Mouse (Mus musculus) granulocyte monocyte progenitor cell, adult 5-6 weeks (primary cell): ENCODE data around the gene A630023A22Rik. TPM values are rescaled to one million over a fixed set of nuclear protein-coding genes. Genes with fewer than 3 reads are reported as not detected.

Experiments used
- ATAC-seq: replicated peaks from 2 replicates; pipeline ENCODE4 v1.8.0; 2016; ENCODE audit warnings: mild to moderate bottlenecking, moderate TSS enrichment, inconsistent platforms; ENCODE audit not compliant: poor library complexity, severe bottlenecking
- total RNA-seq, 2 experiments: library from RNA; stranded (forward) in 1 of 2; stranded (reverse) in 1 of 2; fragments of 200-712, 200-1000 nt in 1 of 2; fragments of >200 nt in 1 of 2; fragmentation: Nextera tagmentation in 1 of 2; gene quantifications; 2 replicates each; pipeline ENCODE4 v1.2.3; 2014 to 2017

Gene A630023A22Rik
- total RNA-seq, 2 experiments from 2014 or later: not detected

DNA sequence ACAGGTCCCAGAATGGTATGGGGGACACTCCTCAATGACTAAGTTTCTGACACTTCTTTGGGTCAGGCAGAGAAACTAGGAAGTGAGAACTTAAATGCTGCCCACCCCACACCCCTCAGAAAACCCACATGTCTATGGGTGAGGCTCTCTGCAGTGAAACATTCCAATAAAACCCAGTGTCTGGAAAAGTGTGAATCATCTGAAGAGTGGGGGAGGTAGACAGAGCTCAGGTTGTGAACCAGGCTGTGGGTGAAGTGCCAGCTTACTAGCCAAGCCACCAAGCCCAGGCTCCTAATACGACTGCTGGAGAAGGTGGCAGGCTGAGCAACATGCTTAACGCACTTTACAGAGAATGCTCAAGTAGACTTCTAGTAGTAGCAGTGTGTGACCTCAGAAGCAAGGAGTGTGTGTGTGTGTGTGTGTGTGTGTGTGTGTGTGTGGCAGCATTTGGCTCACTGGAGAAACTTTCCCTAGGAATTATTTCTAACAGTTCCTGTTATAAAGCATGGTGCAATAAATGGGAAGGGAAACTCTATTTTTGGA lies 14.6 kb downstream of the A630023A22Rik start:
- ATAC-seq: no peak

DNA sequence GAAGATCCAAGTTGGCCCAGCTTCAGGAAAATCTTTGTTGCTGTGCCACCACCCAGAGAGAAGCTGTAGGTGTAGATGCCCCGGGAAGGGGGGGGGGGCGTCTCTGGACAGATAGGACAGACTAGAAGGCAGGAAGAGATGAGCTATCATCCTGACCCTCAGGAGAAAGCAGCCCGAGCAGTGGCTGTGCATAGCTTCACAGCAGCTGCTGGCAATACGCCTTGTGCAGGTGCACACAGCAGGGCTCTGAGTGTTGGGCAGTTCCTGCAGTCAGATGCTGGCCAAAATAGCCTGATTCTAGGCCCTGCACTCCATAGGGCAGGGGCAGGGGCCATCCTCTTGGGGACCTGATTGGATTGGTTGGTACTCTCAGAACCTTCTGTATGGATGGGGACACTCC lies 15.7 kb downstream of the A630023A22Rik start:
- no peak for ATAC-seq

DNA sequence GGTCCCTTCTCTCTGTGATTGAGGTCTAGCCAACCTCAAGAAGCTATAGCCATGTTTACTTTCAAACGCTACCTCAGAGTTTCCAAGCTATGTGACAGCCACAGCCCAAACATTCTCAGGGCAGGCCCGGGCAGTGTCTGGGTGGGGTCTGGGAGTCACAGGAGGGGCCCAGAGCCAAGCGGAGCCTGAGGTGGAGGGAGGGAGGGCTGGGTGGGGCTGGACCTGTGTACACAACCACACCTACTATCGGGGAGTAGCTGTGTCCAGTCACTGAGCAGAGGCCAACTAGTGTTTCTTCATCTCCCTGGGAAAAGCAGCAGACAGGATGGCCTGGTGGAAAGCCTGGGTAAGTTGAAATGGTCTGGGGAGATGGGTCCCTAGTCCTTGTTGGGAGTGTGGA lies 16.8 kb downstream of the A630023A22Rik start, which contains the start of gene Anxa8:
Gene Anxa8 (plus strand): TSS at position 251 of the 400 bp plus-strand sequence.
- ATAC-seq: no peak

DNA sequence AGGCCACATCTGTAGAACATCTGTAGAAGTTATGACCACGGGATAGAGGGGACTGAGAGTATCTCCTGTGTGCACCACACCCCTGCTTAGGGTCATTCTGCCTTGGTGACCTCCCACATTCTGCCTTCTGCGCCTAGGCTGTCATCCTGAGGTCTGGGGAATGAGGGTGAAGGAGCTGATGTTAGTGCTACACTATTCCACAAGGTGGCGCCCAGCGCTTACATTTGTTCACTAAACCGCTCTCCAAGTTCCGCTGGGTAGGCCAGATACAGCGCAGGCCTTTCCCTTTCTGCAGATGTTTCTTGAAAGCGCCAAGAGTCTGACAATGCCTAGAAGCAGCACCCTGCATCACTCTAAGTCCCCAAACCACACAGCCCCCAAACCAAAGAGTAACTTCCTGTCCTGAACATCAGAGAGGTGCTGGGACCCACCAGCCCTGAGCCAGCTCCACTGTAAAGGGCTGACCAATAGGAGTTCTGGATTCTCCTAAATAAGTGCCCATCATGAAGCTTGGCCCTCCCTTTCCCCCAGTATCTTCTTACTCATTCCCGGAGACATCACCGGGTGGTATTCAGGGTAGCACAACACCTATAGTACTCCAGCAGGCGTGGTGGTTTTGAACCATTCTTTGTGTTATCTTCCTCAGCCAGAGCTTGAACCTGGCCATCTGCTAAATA lies 22.1 kb downstream of the A630023A22Rik start:
- ATAC-seq: peak; percentile 91

DNA sequence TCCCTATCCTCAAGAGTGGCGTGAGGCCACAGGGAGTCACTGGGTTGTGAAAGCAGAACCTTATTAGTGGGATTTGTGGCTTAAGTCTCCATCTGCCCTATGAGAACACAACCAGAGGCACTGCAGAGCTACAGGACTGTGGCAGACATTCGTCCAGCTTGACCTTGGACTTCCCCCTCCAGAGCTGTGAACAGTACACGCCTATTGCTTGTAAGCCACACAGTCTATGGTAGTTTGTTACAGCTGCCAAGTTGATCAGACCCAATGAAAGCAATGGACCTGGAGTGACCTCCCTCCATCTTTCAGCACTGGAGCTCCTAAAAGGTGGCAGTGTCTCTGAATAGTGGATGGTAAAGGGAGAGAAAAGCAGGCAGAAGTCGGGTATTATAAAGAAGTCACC lies 24.3 kb downstream of the A630023A22Rik start:
- ATAC-seq: no peak

DNA sequence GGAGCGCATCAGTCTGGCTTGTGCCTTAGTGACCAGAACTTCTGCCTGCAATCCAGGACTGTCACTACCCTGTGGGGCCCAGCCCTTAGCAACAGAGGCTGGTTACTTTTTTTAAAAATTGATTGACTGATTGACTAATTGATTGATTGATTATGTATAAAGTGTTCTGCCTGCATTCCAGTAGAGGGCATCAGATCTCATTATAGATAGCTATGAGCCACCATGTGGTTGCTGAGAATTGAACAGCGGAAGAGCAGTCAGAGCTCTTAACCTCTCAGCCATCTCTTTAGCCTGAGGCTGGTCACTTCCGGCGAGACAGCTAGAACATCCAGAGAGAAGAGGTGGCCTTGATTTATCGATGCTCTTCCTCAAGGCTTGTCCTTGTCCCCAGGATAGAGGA lies 25.3 kb downstream of the A630023A22Rik start:
- ATAC-seq: no peak

DNA sequence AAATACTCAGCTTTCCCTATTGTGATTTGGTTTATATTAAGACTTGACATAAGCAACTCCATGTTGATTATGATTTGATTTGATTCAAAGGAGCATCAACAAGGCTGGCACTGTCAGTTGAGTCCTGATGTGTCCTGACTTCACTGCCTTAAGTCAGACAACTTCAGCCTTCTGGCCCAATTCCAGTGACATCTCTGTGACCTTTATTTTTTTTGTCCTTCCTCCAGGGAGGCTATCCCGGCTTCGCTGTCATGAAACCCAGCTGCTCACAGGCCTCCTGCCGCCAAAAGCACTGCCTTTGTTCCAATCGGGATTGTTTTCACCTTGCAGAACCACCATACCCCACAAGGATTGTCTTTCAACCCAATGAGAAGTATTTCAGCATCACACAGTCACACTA lies 27.2 kb downstream of the A630023A22Rik start:
- no peak for ATAC-seq

DNA sequence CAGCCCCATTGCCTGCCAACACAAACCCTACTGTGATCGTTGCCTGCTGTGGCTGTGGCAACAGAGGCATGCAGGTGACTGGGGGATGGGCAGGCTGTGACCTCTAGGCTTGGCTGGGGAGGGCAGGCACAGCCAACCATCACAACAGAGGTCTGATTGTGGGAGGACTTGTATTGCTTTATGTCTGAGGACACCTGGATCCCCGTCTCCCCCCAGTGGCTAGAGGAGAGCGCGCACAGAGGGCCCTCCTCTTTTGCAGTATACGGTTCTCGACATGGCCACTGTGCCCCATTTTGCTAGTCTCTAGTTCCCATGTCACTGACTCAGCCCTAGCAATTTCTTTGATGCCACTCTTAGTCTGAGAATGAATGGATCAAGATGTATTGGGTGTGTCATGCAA lies 30.9 kb downstream of the A630023A22Rik start:
- no peak for ATAC-seq

DNA sequence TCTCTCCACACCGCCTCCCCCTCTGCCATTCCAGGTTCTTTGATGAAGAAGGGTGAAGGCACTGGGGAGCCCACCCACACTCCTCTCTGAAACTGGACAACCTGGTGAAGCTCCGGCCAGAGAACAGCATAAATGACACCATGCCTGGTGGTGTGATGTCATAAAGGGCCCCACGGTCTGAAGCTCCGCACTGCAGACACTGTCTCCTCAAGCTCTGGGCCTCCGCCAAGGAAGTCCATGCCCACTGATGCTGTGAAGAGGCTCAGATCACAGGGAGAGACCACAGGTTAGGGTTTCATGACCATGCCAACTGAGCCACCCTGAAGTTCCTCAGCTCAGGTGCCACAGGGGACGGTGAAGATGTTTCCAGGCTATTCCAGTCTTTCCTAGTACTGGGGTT lies 50.0 kb downstream of the A630023A22Rik start, which contains the start of gene Antxrl:
Gene Antxrl (plus strand): TSS at position 192 of the 400 bp plus-strand sequence.
- ATAC-seq: no peak

DNA sequence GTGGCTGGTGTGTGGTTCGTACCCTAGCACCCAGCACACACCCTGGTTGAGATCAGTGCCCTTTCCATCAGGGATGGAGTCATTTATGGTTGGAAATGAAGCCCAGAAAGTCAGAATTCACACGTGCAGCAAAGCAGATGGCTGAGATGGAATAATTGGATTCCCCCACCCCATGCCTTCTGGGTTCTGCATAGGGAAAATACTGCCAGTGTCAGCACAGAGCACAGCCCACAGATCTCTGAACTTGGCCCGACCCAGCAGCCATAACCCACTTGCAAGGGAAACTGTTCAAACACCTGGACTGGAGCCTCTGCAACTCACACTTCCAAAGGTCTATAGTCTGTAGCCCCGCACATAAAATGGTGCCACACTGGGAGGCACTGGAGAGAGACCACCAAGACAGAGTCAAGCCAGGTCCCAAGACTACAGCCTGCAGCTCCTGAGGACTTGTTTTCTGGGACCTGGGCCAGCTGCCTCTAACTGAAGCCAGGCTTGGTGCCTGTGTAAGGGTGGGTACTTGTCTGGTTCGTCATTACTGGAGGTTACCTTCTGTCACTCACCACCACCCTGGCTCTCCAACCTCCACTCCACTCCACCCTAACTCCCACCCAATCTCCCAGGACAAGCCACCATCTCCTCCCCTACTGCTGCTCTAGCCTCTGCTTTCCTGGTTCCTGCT lies 52.3 kb downstream of the A630023A22Rik start:
- no peak for ATAC-seq

DNA sequence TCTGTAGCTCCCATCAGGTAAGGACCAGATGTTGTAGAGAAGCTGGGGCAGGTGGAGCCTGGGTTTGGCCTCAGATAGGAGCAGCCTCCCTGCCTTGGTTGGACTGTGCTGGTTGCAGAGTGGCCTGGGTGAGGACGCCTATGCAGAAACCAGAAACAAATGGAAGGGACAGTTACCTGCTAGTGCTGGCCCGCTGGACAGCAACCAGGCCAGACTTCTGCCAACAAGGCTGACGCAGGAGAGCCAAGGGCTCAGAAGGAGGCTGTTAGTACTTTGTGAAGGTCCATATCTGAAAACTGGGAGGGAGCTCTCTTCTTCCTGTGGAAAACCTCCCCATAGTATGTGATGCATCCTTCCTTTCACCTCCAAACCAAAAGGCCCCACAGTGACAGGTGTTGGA lies 59.2 kb downstream of the A630023A22Rik start:
- ATAC-seq: no peak

DNA sequence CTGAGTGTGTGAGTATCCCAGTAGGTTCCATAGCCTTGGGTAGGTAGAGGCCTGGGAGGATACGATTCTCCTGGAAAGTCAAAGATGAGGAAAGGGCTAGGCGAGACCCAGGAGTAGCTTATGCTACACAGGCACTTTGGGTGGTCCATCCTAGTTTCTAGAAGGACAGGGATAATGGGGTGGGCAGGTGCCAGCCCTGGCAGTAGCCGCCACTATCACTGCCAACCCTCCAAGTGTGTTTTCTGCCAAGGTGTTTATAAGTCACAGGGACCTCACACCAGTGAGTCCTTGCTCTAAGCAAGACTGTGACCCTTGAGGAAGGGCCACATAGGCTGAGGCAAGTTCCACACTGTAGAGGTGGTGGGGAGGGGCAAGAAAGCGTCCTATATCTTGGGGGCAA lies 61.3 kb downstream of the A630023A22Rik start:
- no peak for ATAC-seq

DNA sequence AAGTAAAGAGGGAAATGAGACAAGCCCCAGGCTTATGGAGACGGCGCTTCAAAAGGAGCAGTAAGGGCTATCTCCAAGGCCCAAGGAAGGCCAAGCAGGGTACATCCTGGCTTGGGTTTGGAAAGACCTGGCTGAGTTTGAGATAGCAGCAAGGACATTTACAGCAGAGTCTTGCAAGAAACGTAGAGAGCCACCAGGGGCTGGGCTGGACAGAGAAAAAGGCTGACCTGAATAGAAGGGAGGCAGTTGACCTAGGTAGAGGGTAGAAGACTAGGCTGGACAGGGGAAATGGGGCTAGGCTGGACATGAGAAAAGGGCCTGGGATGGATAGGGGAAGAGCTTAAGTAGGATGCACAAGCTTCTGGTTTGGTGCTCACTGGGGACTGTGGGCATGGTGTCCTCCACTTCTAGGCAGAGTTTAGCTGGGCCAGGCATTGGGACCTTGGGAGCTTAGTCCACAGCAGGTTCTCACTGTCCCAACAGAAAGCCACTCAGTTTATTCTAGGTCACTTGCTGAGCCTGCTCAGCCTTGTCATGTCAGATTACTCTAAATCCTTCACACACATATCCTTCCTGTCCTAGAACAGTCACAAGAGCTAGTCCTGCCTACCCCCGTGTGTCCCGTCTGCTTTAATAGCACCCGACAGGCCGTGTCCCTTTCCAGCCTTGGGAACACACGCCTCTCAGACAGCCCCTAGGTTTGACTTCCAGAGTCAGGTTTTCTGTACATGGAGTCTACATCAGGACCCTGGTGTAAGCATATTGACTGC lies 68.5 kb downstream of the A630023A22Rik start:
- no peak for ATAC-seq

DNA sequence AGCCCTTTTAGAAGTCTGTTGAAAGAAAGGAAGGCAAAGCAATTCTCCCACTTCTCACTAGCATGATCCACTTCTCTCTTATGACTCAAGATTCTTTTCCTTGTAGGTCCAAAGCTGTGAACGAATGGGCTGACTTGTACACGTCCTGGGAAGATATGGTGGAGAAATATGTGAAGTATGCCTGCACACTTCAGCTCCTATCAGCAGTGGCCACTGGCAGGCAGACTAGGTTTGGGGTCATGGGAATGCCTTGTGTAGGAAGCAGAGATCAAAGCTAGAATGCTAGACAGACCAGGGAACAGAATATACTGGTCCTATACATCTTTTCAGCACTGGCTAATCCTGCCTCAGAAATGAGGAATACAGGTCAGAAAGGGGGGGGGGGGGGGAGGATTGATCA lies 75.8 kb downstream of the A630023A22Rik start:
- ATAC-seq: no peak

DNA sequence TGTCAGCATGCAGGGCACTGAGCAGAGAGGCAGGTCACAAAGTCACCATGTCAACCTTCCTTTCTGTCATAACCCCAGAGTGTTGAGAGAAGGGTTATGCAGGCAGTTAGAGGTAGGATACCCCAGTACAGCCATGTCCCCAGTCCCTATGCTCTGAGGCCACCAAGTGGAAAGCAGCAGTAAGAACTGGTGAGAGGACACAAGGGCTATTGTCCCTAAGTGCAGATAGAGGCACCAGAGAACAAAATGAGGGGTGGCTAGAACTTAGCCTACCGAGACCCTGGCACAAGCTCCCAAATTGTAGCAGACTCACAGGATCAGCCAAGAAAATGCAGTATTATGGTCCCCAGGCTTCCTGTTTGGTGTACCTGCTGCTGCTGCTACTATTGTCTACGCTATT lies 85.6 kb downstream of the A630023A22Rik start:
- ATAC-seq: no peak

DNA sequence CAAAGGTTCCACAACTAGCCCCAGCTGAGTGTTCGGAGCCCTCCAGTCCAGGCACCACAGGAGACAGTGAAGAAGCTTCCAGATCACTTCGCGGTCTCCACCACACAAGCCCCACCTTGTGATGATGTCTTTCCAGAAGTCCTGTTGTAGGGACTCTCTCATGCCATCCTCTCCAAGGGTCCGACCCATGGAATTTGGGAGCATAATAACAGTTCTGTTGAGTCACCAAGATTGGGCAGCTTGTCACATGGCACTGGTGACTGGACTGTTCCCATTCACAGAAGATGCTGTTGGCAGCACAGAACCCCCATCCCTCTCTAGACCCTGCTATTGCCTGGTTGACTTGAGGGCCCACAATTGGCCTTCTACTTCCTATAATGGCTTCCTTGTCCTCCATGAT lies 86.2 kb downstream of the A630023A22Rik start, which contains the start of gene Gm5460:
Gene Gm5460 (plus strand): TSS at position 378 of the 400 bp plus-strand sequence.
- no peak for ATAC-seq

DNA sequence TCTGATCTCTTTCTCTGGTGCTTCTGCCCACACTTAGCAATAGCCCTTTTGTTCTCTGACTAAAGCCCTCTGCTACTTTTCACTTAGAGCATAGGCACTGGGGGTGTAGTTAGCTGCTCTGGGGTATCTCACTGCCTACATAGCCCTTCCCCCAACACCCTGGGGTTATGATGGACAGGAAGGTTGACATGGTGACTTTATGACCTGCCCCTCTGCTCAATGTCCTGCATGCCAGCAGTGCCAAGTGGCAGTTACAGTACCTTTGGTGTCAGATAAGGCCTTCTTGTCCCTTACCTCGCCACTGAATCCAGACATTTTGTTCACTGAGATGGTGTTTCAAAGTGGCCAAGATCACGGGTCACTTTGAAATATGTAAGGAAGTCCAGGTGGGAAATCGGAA lies 87.5 kb downstream of the A630023A22Rik start, which contains the start of gene Gm30083:
Gene Gm30083 (minus strand): TSS at position 120 of the 400 bp plus-strand sequence.
- no peak for ATAC-seq

DNA sequence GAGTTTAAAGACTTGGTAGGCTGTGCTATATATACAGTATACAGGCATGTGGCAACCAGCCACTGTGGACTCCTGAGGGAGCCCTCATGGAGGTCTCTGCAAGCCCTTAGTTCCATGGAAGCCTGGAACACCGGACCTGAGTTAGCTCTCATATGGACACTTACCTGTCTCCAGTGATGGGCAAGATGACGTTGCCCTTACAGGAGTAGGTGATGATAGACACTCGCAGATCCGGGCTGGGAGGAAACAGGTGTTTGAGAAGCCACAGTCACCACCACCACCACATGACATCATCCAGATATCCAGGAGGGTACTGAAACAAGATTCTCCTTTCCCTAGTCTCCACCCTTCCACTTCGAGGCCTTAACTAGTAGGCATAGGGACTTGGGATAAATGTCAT lies 100.2 kb downstream of the A630023A22Rik start:
- ATAC-seq: no peak

DNA sequence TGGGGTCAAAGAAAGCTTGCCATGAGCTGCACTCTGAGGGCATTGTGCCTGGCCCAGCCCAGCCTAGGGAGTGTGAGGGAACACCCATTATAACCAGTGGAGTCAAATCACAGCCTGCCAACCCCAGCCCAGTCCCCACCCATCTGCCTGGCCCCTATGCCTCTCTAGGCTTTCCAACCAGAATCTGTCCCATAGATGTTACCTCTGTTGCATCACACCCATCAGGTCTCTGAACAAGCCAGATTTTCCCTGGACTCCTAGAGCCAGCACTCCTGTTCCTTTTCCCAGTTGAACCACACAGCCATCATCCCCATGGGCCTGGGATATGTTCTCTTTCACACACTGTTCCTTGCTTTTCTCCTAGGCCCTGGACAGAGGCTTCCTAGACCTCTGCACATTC lies 101.1 kb downstream of the A630023A22Rik start:
- ATAC-seq: no peak
